Mouse (Mus musculus): ENCODE results near the gene Acsf2. TPM values are rescaled to one million over a fixed set of nuclear protein-coding genes. Genes with fewer than 3 reads are reported as not detected.

Acsf2 gene
- total and polyA plus RNA-seq, 3 experiments, result 2.8 to 13.1 TPM; not detected in 1

GRCm38 (mm10) chr11:94580111-94580740 is 21.4 kb downstream of the Acsf2 start:
- H3K4me1 ChIP-seq (ENCODE audit: control insufficient read depth in 1 of 2, insufficient read depth in 2 of 2, low read length in 2 of 2), result 0 out of 4 replicates have a peak, but pooled peaks cover 0 to 3% of the 10 kb centered on the region in 2 experiments
- no peaks in the 10 kb centered on the region for H3K79me2 ChIP-seq (ENCODE audit: control insufficient read depth, insufficient read depth, low read length, poor library complexity)
- no peaks in the 10 kb centered on the region for H3K36me3 ChIP-seq (ENCODE audit: control insufficient read depth in 1 of 2, insufficient read depth in 2 of 2, low read length in 2 of 2)
- H3K9ac ChIP-seq (ENCODE audit: control insufficient read depth, low read depth, low read length, poor library complexity, severe bottlenecking), result no peak overlapping the region
- H3K4me3 ChIP-seq (ENCODE audit: control insufficient read depth in 1 of 2, insufficient read depth in 1 of 2, low read depth in 2 of 2, low read length in 2 of 2), result no peak overlapping the region
- no peak overlapping the region for H3K27ac ChIP-seq (ENCODE audit: control insufficient read depth, low read depth, low read length)
- no peaks in the 10 kb centered on the region for H3K9me3 ChIP-seq (replicated peaks; ENCODE audit: insufficient read depth, low read length)
- H3K27me3 ChIP-seq (ENCODE audit: control insufficient read depth in 1 of 2, insufficient read depth in 2 of 2, low read length in 2 of 2), result no peaks in the 10 kb centered on the region
- no peak for DNase-seq (ENCODE audit: low read depth, low spot score)
- TF ChIP-seq MYB (IDR thresholded peaks at IDR 0.05; ENCODE audit: low read depth, low read length), result no peak

GRCm38 (mm10) chr11:94576361-94576760 is 25.3 kb downstream of the Acsf2 start:
- H3K9ac ChIP-seq (ENCODE audit: control insufficient read depth, low read depth, low read length, poor library complexity, severe bottlenecking), result no peak overlapping the region
- H3K27ac ChIP-seq (ENCODE audit: control insufficient read depth, low read depth, low read length), result no peak overlapping the region
- DNase-seq (ENCODE audit: low read depth, low spot score), result no peak
- no peak for TF ChIP-seq NRF1 (IDR thresholded peaks at IDR 0.05; ENCODE audit: insufficient read depth, low read depth, low read length, poor library complexity, severe bottlenecking)
- no peak for TF ChIP-seq MAFK (IDR thresholded peaks at IDR 0.05; ENCODE audit: borderline replicate concordance, low read depth, low read length)
- TF ChIP-seq ZKSCAN1 (IDR thresholded peaks at IDR 0.05; ENCODE audit: low read depth, low read length), result no peak
- no peak for TF ChIP-seq GABPA (IDR thresholded peaks at IDR 0.05; ENCODE audit: low read depth, low read length)
- no peak for TF ChIP-seq GATA1 (IDR thresholded peaks at IDR 0.05; ENCODE audit: low read depth, low read length)
- no peak for TF ChIP-seq POLR2AphosphoS5 (IDR thresholded peaks at IDR 0.05; ENCODE audit: borderline replicate concordance, low read depth, low read length)
- TF ChIP-seq POLR2A (IDR thresholded peaks at IDR 0.05; ENCODE audit: control insufficient read depth in 1 of 2, insufficient read depth in 1 of 2, low read depth in 1 of 2, low read length in 2 of 2, poor library complexity in 1 of 2), result no peak
- TF ChIP-seq ELF1 (IDR thresholded peaks at IDR 0.05; ENCODE audit: low read depth, low read length), result no peak
- TF ChIP-seq SIN3A (IDR thresholded peaks at IDR 0.05; ENCODE audit: low read length), result no peak
- no peaks in the 10 kb centered on the region for H3K36me3 ChIP-seq (ENCODE audit: control insufficient read depth in 1 of 2, insufficient read depth in 2 of 2, low read length in 2 of 2)
- no peak overlapping the region for H3K4me3 ChIP-seq (ENCODE audit: control insufficient read depth in 1 of 2, insufficient read depth in 1 of 2, low read depth in 2 of 2, low read length in 2 of 2)
- H3K9me3 ChIP-seq (replicated peaks; ENCODE audit: insufficient read depth, low read length), result no peaks in the 10 kb centered on the region
- H3K4me1 ChIP-seq (ENCODE audit: control insufficient read depth in 1 of 2, insufficient read depth in 2 of 2, low read length in 2 of 2), result no peaks in the 10 kb centered on the region
- H3K79me2 ChIP-seq (ENCODE audit: control insufficient read depth, insufficient read depth, low read length, poor library complexity), result no peaks in the 10 kb centered on the region
- no peaks in the 10 kb centered on the region for H3K27me3 ChIP-seq (ENCODE audit: control insufficient read depth in 1 of 2, insufficient read depth in 2 of 2, low read length in 2 of 2)

GRCm38 (mm10) chr11:94575036-94575435 is 26.6 kb downstream of the Acsf2 start:
- no peak for TF ChIP-seq TAL1 (IDR thresholded peaks at IDR 0.05; ENCODE audit: low read length)
- no peak for TF ChIP-seq KAT2A (conservative IDR thresholded peaks at IDR 0.05; ENCODE audit: low read depth, low read length)
- no peak for TF ChIP-seq SMC3 (IDR thresholded peaks at IDR 0.05; ENCODE audit: low read depth, low read length)
- TF ChIP-seq ZMIZ1 (IDR thresholded peaks at IDR 0.05; ENCODE audit: low read depth, low read length), result no peak
- no peak for TF ChIP-seq GATA1 (IDR thresholded peaks at IDR 0.05; ENCODE audit: low read depth, low read length)
- TF ChIP-seq CTCF (IDR thresholded peaks at IDR 0.05 in 2 of 3, conservative IDR thresholded peaks at IDR 0.05 in 1 of 3; ENCODE audit: control insufficient read depth in 1 of 3, insufficient read depth in 1 of 3, low read depth in 2 of 3, low read length in 3 of 3, poor library complexity in 1 of 3, severe bottlenecking in 1 of 3), result no peak
- no peak for TF ChIP-seq JUND (IDR thresholded peaks at IDR 0.05; ENCODE audit: low read depth, low read length)
- no peak for TF ChIP-seq EP300 (IDR thresholded peaks at IDR 0.05; ENCODE audit: low read depth in 1 of 2, low read length in 2 of 2)
- TF ChIP-seq E2F4 (IDR thresholded peaks at IDR 0.05; ENCODE audit: borderline replicate concordance, low read depth, low read length), result no peak
- no peak for TF ChIP-seq NRF1 (IDR thresholded peaks at IDR 0.05; ENCODE audit: insufficient read depth, low read depth, low read length, poor library complexity, severe bottlenecking)
- TF ChIP-seq TBP (IDR thresholded peaks at IDR 0.05; ENCODE audit: low read depth, low read length), result no peak
- Histone ChIP-seq H3K9ac (ENCODE audit: control insufficient read depth, low read depth, low read length, poor library complexity, severe bottlenecking) (no peak overlapping the region), H3K4me3 (ENCODE audit: control insufficient read depth in 1 of 2, insufficient read depth in 1 of 2, low read depth in 2 of 2, low read length in 2 of 2) (no peak overlapping the region), H3K27ac (ENCODE audit: control insufficient read depth, low read depth, low read length) (no peak overlapping the region), H3K79me2 (ENCODE audit: control insufficient read depth, insufficient read depth, low read length, poor library complexity) (no peaks in the 10 kb centered on the region), H3K27me3 (ENCODE audit: control insufficient read depth in 1 of 2, insufficient read depth in 2 of 2, low read length in 2 of 2) (no peaks in the 10 kb centered on the region), H3K9me3 (replicated peaks; ENCODE audit: insufficient read depth, low read length) (no peaks in the 10 kb centered on the region), H3K36me3 (ENCODE audit: control insufficient read depth in 1 of 2, insufficient read depth in 2 of 2, low read length in 2 of 2) (no peaks in the 10 kb centered on the region), H3K4me1 (ENCODE audit: control insufficient read depth in 1 of 2, insufficient read depth in 2 of 2, low read length in 2 of 2) (no peaks in the 10 kb centered on the region)
- no peak for DNase-seq (ENCODE audit: low read depth, low spot score)
